Mouse (Mus musculus) MEL (cell line): ENCODE results near the gene Htr7. TPM values are rescaled to one million over a fixed set of nuclear protein-coding genes. Genes with fewer than 3 reads are reported as not detected.

ENCODE experiments used
- DNase-seq: peaks from one replicate; pipeline ENCODE4 v3.0.0; 2011; ENCODE audit warnings: low read depth, low spot score
- H3K27ac ChIP-seq: 2 replicates; pipeline ENCODE4 v1.5.1; 2012; ENCODE audit warnings: low read depth, mild to moderate bottlenecking, control low read depth, low read length, moderate library complexity; ENCODE audit not compliant: control insufficient read depth
- H3K27me3 ChIP-seq, 2 experiments: fragments of 150-350 bp in 1 of 2; sonication (generic) in 1 of 2; 2 replicates each; pipeline ENCODE4 v1.6.1; 2012; ENCODE audit warnings: low read length in 2 of 2, mild to moderate bottlenecking in 2 of 2, improper control_type of control experiment in 1 of 2, moderate library complexity in 1 of 2; ENCODE audit not compliant: insufficient read depth in 2 of 2, control insufficient read depth in 1 of 2
- H3K36me3 ChIP-seq, 2 experiments: 2 replicates each; pipeline ENCODE4 v1.6.1; 2012 to 2014; ENCODE audit warnings: low read length in 2 of 2, improper control_type of control experiment in 1 of 2, inconsistent platforms in 1 of 2, mild to moderate bottlenecking in 1 of 2; ENCODE audit not compliant: insufficient read depth in 2 of 2, control insufficient read depth in 1 of 2
- H3K4me1 ChIP-seq, 2 experiments: fragments of 150-350 bp in 1 of 2; sonication (generic) in 1 of 2; 2 replicates each; pipeline ENCODE4 v1.6.1; 2012; ENCODE audit warnings: low read length in 2 of 2, improper control_type of control experiment in 1 of 2, mild to moderate bottlenecking in 1 of 2; ENCODE audit not compliant: insufficient read depth in 2 of 2, control insufficient read depth in 1 of 2
- H3K4me3 ChIP-seq, 2 experiments: fragments of 150-350 bp in 1 of 2; sonication (generic) in 1 of 2; 2 replicates each; pipeline ENCODE4 v1.5.1; 2012; ENCODE audit warnings: low read depth in 2 of 2, low read length in 2 of 2, mild to moderate bottlenecking in 2 of 2, moderate library complexity in 2 of 2, control low read depth in 1 of 2, improper control_type of control experiment in 1 of 2; ENCODE audit not compliant: control insufficient read depth in 1 of 2, insufficient read depth in 1 of 2
- H3K79me2 ChIP-seq: 2 replicates; pipeline ENCODE4 v1.6.1; 2012; ENCODE audit warnings: mild to moderate bottlenecking, low read length, moderate library complexity; ENCODE audit not compliant: control insufficient read depth, poor library complexity, insufficient read depth
- H3K9ac ChIP-seq: 2 replicates; pipeline ENCODE4 v1.6.1; 2012; ENCODE audit warnings: low read depth, mild to moderate bottlenecking, control low read depth, low read length, moderate library complexity; ENCODE audit not compliant: control insufficient read depth, poor library complexity, severe bottlenecking
- H3K9me3 ChIP-seq: fragments of 150-350 bp; sonication (generic); replicated peaks from 2 replicates; pipeline ENCODE4 v1.6.1; 2012; ENCODE audit warnings: mild to moderate bottlenecking, low read length, improper control_type of control experiment, moderate library complexity; ENCODE audit not compliant: insufficient read depth
- CTCF ChIP-seq, 3 experiments: IDR thresholded peaks in 2 of 3; conservative IDR thresholded peaks in 1 of 3; 2 replicates each; pipeline ENCODE4 v1.5.1; 2011 to 2012; ENCODE audit warnings: low read length in 3 of 3, low read depth in 2 of 3, mild to moderate bottlenecking in 2 of 3, improper control_type of control experiment in 1 of 3, inconsistent platforms in 1 of 3, mixed read lengths in 1 of 3, moderate library complexity in 1 of 3; ENCODE audit not compliant: control insufficient read depth in 1 of 3, insufficient read depth in 1 of 3, poor library complexity in 1 of 3, severe bottlenecking in 1 of 3
- E2F4 ChIP-seq: IDR thresholded peaks from 2 replicates; pipeline ENCODE4 v1.6.1; 2011; ENCODE audit warnings: low read depth, low read length, improper control_type of control experiment, borderline replicate concordance
- ELF1 ChIP-seq: IDR thresholded peaks from 2 replicates; pipeline ENCODE4 v1.6.1; 2014; ENCODE audit warnings: low read depth, mild to moderate bottlenecking, inconsistent platforms, low read length, improper control_type of control experiment, moderate library complexity
- ETS1 ChIP-seq: IDR thresholded peaks from 2 replicates; pipeline ENCODE4 v1.6.1; 2012; ENCODE audit warnings: low read depth, mild to moderate bottlenecking, inconsistent platforms, low read length, improper control_type of control experiment, moderate library complexity
- GATA1 ChIP-seq: IDR thresholded peaks from 2 replicates; pipeline ENCODE4 v1.6.1; 2011; ENCODE audit warnings: low read depth, low read length, improper control_type of control experiment
- JUND ChIP-seq: IDR thresholded peaks from 2 replicates; pipeline ENCODE4 v1.6.1; 2011; ENCODE audit warnings: low read depth, mild to moderate bottlenecking, improper control_type of control experiment, low read length
- KAT2A ChIP-seq: conservative IDR thresholded peaks from 2 replicates; pipeline ENCODE4 v1.6.1; 2012; ENCODE audit warnings: low read depth, low read length, improper control_type of control experiment, inconsistent platforms
- MAX ChIP-seq: IDR thresholded peaks from 2 replicates; pipeline ENCODE4 v1.6.1; 2011; ENCODE audit warnings: low read length, improper control_type of control experiment
- MYB ChIP-seq: IDR thresholded peaks from 2 replicates; pipeline ENCODE4 v1.6.1; 2011; ENCODE audit warnings: mild to moderate bottlenecking, low read depth, low read length, improper control_type of control experiment
- NELFE ChIP-seq: IDR thresholded peaks from 2 replicates; pipeline ENCODE4 v1.6.1; 2011; ENCODE audit warnings: low read depth, low read length, improper control_type of control experiment
- POLR2A ChIP-seq, 2 experiments: IDR thresholded peaks; 2 replicates each; pipeline ENCODE4 v1.6.1; 2011 to 2012; ENCODE audit warnings: low read length in 2 of 2, mild to moderate bottlenecking in 2 of 2, control low read depth in 1 of 2, improper control_type of control experiment in 1 of 2, low read depth in 1 of 2, moderate library complexity in 1 of 2; ENCODE audit not compliant: control insufficient read depth in 1 of 2, insufficient read depth in 1 of 2, poor library complexity in 1 of 2
- POLR2AphosphoS2 ChIP-seq: IDR thresholded peaks from 2 replicates; pipeline ENCODE4 v1.6.1; 2011; ENCODE audit warnings: low read length, improper control_type of control experiment
- RAD21 ChIP-seq: IDR thresholded peaks from 2 replicates; pipeline ENCODE4 v1.6.1; 2011; ENCODE audit warnings: mild to moderate bottlenecking, low read depth, low read length, improper control_type of control experiment
- SIN3A ChIP-seq: IDR thresholded peaks from 2 replicates; pipeline ENCODE4 v1.6.1; 2012; ENCODE audit warnings: low read length, improper control_type of control experiment, inconsistent platforms
- SMC3 ChIP-seq: IDR thresholded peaks from 2 replicates; pipeline ENCODE4 v1.6.1; 2011; ENCODE audit warnings: low read depth, low read length, improper control_type of control experiment
- UBTF ChIP-seq: IDR thresholded peaks from 2 replicates; pipeline ENCODE4 v1.6.1; 2012; ENCODE audit warnings: low read depth, mild to moderate bottlenecking, inconsistent platforms, low read length, improper control_type of control experiment, moderate library complexity, borderline replicate concordance; ENCODE audit not compliant: insufficient read depth
- polyA plus RNA-seq, 2 experiments: library from polyadenylated mRNA; stranded (reverse) in 1 of 2; unstranded in 1 of 2; fragments of >175 nt in 1 of 2; fragments of >200 nt in 1 of 2; gene quantifications; 2 replicates each; pipeline versions ENCODE4 v1.2.1 to v1.2.4; 2012; ENCODE audit warnings: low replicate concordance in 2 of 2, low read depth in 1 of 2; ENCODE audit not compliant: insufficient read length in 2 of 2, insufficient read depth in 1 of 2, missing spikeins in 1 of 2
- total RNA-seq: library from RNA; depleted of rRNA; stranded (reverse); fragments of 300-350 nt; gene quantifications from 2 replicates; pipeline ENCODE4 v1.2.3, GENCODE M21; 2012

The Htr7 gene
- total and polyA plus RNA-seq, 3 experiments = not detected

GRCm38 (mm10) chr19:36062801-36063529, 5.7 kb upstream of the Htr7 start:
- no peak for DNase-seq
- Histone ChIP-seq H3K9me3 (no peaks in the 10 kb centered on the region), H3K36me3 (no peaks in the 10 kb centered on the region), H3K27me3 (no peaks in the 10 kb centered on the region), H3K27ac (no peak overlapping the region), H3K9ac (no peak overlapping the region), H3K4me3 (no peak overlapping the region), H3K79me2 (no peaks in the 10 kb centered on the region), H3K4me1 (no peaks in the 10 kb centered on the region)
- no peak for TF ChIP-seq POLR2A (IDR thresholded peaks at IDR 0.05; ENCODE audit: control insufficient read depth in 1 of 2, insufficient read depth in 1 of 2, low read depth in 1 of 2, low read length in 2 of 2, poor library complexity in 1 of 2)
- no peak for TF ChIP-seq UBTF
- TF ChIP-seq SMC3 = peak; percentile 18; the same call in 1 of the 2 replicates
- TF ChIP-seq CTCF (IDR thresholded peaks at IDR 0.05 in 2 of 3, conservative IDR thresholded peaks at IDR 0.05 in 1 of 3; ENCODE audit: control insufficient read depth in 1 of 3, insufficient read depth in 1 of 3, low read depth in 2 of 3, low read length in 3 of 3, poor library complexity in 1 of 3, severe bottlenecking in 1 of 3) = peak in 1 of 3 experiments; percentile 10; a peak in 1 of 6 replicates
- TF ChIP-seq RAD21 = peak; percentile 43
- TF ChIP-seq KAT2A = no peak
- no peak for TF ChIP-seq MYB
- no peak for TF ChIP-seq ELF1
- no peak for TF ChIP-seq JUND

- no peak for DNase-seq
- Histone ChIP-seq H3K9me3 (no peaks in the 10 kb centered on the region), H3K27me3 (no peaks in the 10 kb centered on the region), H3K4me1 (no peaks in the 10 kb centered on the region), H3K36me3 (no peaks in the 10 kb centered on the region), H3K79me2 (no peaks in the 10 kb centered on the region), H3K4me3 (no peak overlapping the region), H3K27ac (no peak overlapping the region), H3K9ac (no peak overlapping the region)
- TF ChIP-seq E2F4 (no peak), POLR2AphosphoS2 (no peak), UBTF (no peak), SIN3A (no peak), ETS1 (no peak), MAX (no peak), NELFE (no peak), GATA1 (no peak), SMC3 (no peak), KAT2A (no peak), POLR2A (IDR thresholded peaks at IDR 0.05; ENCODE audit: control insufficient read depth in 1 of 2, insufficient read depth in 1 of 2, low read depth in 1 of 2, low read length in 2 of 2, poor library complexity in 1 of 2) (no peak)
Observed at GRCm38 (mm10) chr19:36056502-36057221, 645 bp downstream of the Htr7 start.
